Mouse (Mus musculus) bone marrow, adult 2 months (tissue): ENCODE results near the gene Twf2. TPM values are rescaled to one million over a fixed set of nuclear protein-coding genes. Genes with fewer than 3 reads are reported as not detected.

ENCODE experiments used
- H3K27ac ChIP-seq: fragments of 200-500 bp; 2 replicates; pipeline ENCODE4 v1.5.1; 2012; ENCODE audit warnings: low read depth, mild to moderate bottlenecking, control low read depth, inconsistent platforms, low read length; ENCODE audit not compliant: control insufficient read depth, poor library complexity, insufficient read depth
- H3K4me1 ChIP-seq: fragments of 200-500 bp; 2 replicates; pipeline ENCODE4 v1.6.1; 2011; ENCODE audit warnings: low read length; ENCODE audit not compliant: control insufficient read depth, insufficient read depth
- H3K4me3 ChIP-seq: fragments of 200-500 bp; replicated peaks from 2 replicates; pipeline ENCODE3; 2011; ENCODE audit warnings: mild to moderate bottlenecking, low read depth, low read length, control low read depth; ENCODE audit not compliant: control insufficient read depth
- CTCF ChIP-seq: fragments of 200-500 bp; IDR thresholded peaks from 2 replicates; pipeline ENCODE4 v1.5.1; 2011; ENCODE audit warnings: low read length, control low read depth; ENCODE audit not compliant: control insufficient read depth, insufficient read depth
- POLR2A ChIP-seq: fragments of 200-500 bp; IDR thresholded peaks from 2 replicates; pipeline ENCODE4 v1.6.1; 2011; ENCODE audit warnings: low read depth, mild to moderate bottlenecking, control low read depth, low read length, borderline replicate concordance; ENCODE audit not compliant: control insufficient read depth
- WGBS: fragments of 180-500 bp; shearing (Covaris S2); methylation state at CpG from one replicate; pipeline ENCODE4 v1.1.7; 2018; 5-methylcytosine and 5-hydroxymethylcytosine counted together
- polyA plus RNA-seq: library from polyadenylated mRNA; stranded (reverse); fragments of >200 nt; gene quantifications from 2 replicates; pipeline ENCODE4 v1.2.4, GENCODE M21; 2011; ENCODE audit warnings: low replicate concordance; ENCODE audit not compliant: missing spikeins, insufficient read depth, insufficient read length

Twf2 gene
- polyA plus RNA-seq, 1 experiment = 63.2 TPM

GRCm38 (mm10) chr9:106222994-106223393, 20.1 kb downstream of the Twf2 start:
- TF ChIP-seq POLR2A (no peak), CTCF (no peak)
- H3K27ac ChIP-seq = peak overlapping the region; percentile 88
- 35% methylated on average over 4 of the region's 4 CpGs for WGBS
- H3K4me1 ChIP-seq = peaks cover 13% of the 10 kb centered on the region
- peak overlapping the region; percentile 67 for H3K4me3 ChIP-seq

GRCm38 (mm10) chr9:106225469-106226150, 22.7 kb downstream of the Twf2 start:
- H3K4me1 ChIP-seq = peaks cover 15% of the 10 kb centered on the region
- peak overlapping the region; percentile 25 for H3K4me3 ChIP-seq
- no peak overlapping the region for H3K27ac ChIP-seq
- TF ChIP-seq POLR2A (no peak), CTCF (no peak)
- 62% methylated on average over 24 of the region's 24 CpGs for WGBS

GRCm38 (mm10) chr9:106226151-106226682, 23.3 kb downstream of the Twf2 start:
- no peak overlapping the region; the same call in 1 of the 2 replicates for H3K27ac ChIP-seq
- TF ChIP-seq POLR2A = no peak
- TF ChIP-seq CTCF = no peak

GRCm38 (mm10) chr9:106227790-106228429, 25.0 kb downstream of the Twf2 start:
- Histone ChIP-seq H3K27ac (no peak overlapping the region), H3K4me3 (no peak overlapping the region), H3K4me1 (peaks cover 9% of the 10 kb centered on the region; the same call in 1 of the 2 replicates)
- WGBS = 78% methylated on average over 8 of the region's 8 CpGs
- TF ChIP-seq POLR2A (no peak), CTCF (no peak)

More at GRCm38 (mm10) chr9:106226151-106226682, 23.3 kb downstream of the Twf2 start:
- 7% methylated on average over 34 of the region's 34 CpGs for WGBS
- Histone ChIP-seq H3K4me1 (peaks cover 13% of the 10 kb centered on the region), H3K4me3 (peak overlapping the region; percentile 25)

GRCm38 (mm10) chr9:106230051-106230733, 27.3 kb downstream of the Twf2 start:
- H3K27ac ChIP-seq = peak overlapping the region; percentile 66
- TF ChIP-seq CTCF (0 out of 2 replicates have a peak, but pooled peaks have one; percentile 8), POLR2A (no peak)
- no peak overlapping the region for H3K4me3 ChIP-seq
- WGBS = 20% methylated on average over 9 of the region's 9 CpGs
- peaks cover 4% of the 10 kb centered on the region; the same call in 1 of the 2 replicates for H3K4me1 ChIP-seq

- WGBS = 13% methylated on average over 3 of the region's 3 CpGs
- Histone ChIP-seq H3K4me1 (peaks cover 4% of the 10 kb centered on the region; the same call in 1 of the 2 replicates), H3K4me3 (no peak overlapping the region), H3K27ac (peak overlapping the region; percentile 66)
- no peak for TF ChIP-seq CTCF
- no peak for TF ChIP-seq POLR2A
Measured at GRCm38 (mm10) chr9:106230734-106231106, 27.8 kb downstream of the Twf2 start.

GRCm38 (mm10) chr9:106231220-106231619, 28.3 kb downstream of the Twf2 start:
- Histone ChIP-seq H3K27ac (no peak overlapping the region), H3K4me1 (peaks cover 4% of the 10 kb centered on the region; the same call in 1 of the 2 replicates), H3K4me3 (no peak overlapping the region)
- TF ChIP-seq POLR2A = no peak
- TF ChIP-seq CTCF = no peak; the same call in 1 of the 2 replicates
- 55% methylated on average over 7 of the region's 7 CpGs for WGBS

GRCm38 (mm10) chr9:106231816-106232215, 28.9 kb downstream of the Twf2 start:
- H3K27ac ChIP-seq = no peak overlapping the region
- peaks cover 4% of the 10 kb centered on the region; the same call in 1 of the 2 replicates for H3K4me1 ChIP-seq
- WGBS = 61% methylated on average over 4 of the region's 4 CpGs
- no peak overlapping the region for H3K4me3 ChIP-seq
- TF ChIP-seq POLR2A (no peak), CTCF (no peak)
